Mouse (Mus musculus) testis, adult 2 months (tissue): ENCODE data around the gene Chchd10.
A peak's percentile ranks its signal among the peaks of the same experiment; 100 is the strongest.

ENCODE experiments used
- CTCF ChIP-seq: fragments of 200-500 bp; IDR thresholded peaks from 2 replicates; pipeline ENCODE4 v1.5.1; 2012; ENCODE audit warnings: low read depth, mild to moderate bottlenecking, inconsistent platforms, low read length, moderate library complexity; ENCODE audit not compliant: control insufficient read depth, insufficient read depth, insufficient replicate concordance
- POLR2A ChIP-seq: fragments of 200-500 bp; IDR thresholded peaks from 2 replicates; pipeline ENCODE4 v1.6.1; 2012; ENCODE audit warnings: low read depth, mild to moderate bottlenecking, inconsistent platforms, low read length, moderate library complexity; ENCODE audit not compliant: control insufficient read depth

- TF ChIP-seq CTCF (peak; percentile 11; the same call in 1 of the 2 replicates), POLR2A (no peak)
These were observed 18.6 kb downstream of the Chchd10 start for GRCm38 (mm10) chr10:75951424-75952050.
